Mouse (Mus musculus): ENCODE data around the gene Hoxc8. TPM values are rescaled to one million over a fixed set of nuclear protein-coding genes. Genes with fewer than 3 reads are reported as not detected.

The Hoxc8 gene
- polyA plus RNA-seq, 2 experiments = 0.04 TPM

GRCm38 (mm10) chr15:102965892-102966775 lies 24.3 kb upstream of the Hoxc8 start:
- no peak overlapping the region for H3K9ac ChIP-seq (replicated peaks)
- H3K27ac ChIP-seq = no peak overlapping the region
- no peaks in the 10 kb centered on the region for H3K4me1 ChIP-seq (replicated peaks; ENCODE audit: control insufficient read depth in 2 of 2, insufficient read depth in 2 of 2, low read length in 1 of 2)
- H3K27me3 ChIP-seq (ENCODE audit: control insufficient read depth, insufficient read depth, low read length) = peaks cover 97% of the 10 kb centered on the region
- DNase-seq (ENCODE audit: low read depth in 3 of 3, low spot score in 3 of 3) (peak; percentile 4 to 22 (median 7)), ATAC-seq (ENCODE audit: insufficient read depth) (no peak)
- no peaks in the 10 kb centered on the region for H3K36me3 ChIP-seq (replicated peaks; ENCODE audit: control insufficient read depth, insufficient read depth, low read depth)
- no peak overlapping the region for H3K4me2 ChIP-seq (ENCODE audit: low read depth)
- H3K9me3 ChIP-seq (ENCODE audit: control insufficient read depth, low read length) = no peaks in the 10 kb centered on the region
- WGBS (ENCODE audit: insufficient replicate concordance) = 3% methylated on average over 30 of the region's 30 CpGs
- TF ChIP-seq CTCF (IDR thresholded peaks at IDR 0.05; ENCODE audit: low read depth) (peak; percentile 76), EP300 (IDR thresholded peaks at IDR 0.05; ENCODE audit: low read depth) (no peak)
- no peak overlapping the region for H3K4me3 ChIP-seq (ENCODE audit: insufficient read depth in 1 of 2, low read depth in 2 of 2, low read length in 2 of 2)

- WGBS (ENCODE audit: insufficient replicate concordance) = 3% methylated on average over 27 of the region's 27 CpGs
- Histone ChIP-seq H3K9me3 (ENCODE audit: control insufficient read depth, low read length) (no peaks in the 10 kb centered on the region), H3K4me3 (ENCODE audit: insufficient read depth in 1 of 2, low read depth in 2 of 2, low read length in 2 of 2) (no peak within 1 kb of the TSS), H3K36me3 (replicated peaks; ENCODE audit: control insufficient read depth, insufficient read depth, low read depth) (no peaks in the 10 kb centered on the region), H3K27me3 (ENCODE audit: control insufficient read depth, insufficient read depth, low read length) (peaks cover 97% of the 10 kb centered on the region), H3K9ac (replicated peaks) (no peak within 1 kb of the TSS), H3K4me1 (replicated peaks; ENCODE audit: control insufficient read depth in 2 of 2, insufficient read depth in 2 of 2, low read length in 1 of 2) (no peaks in the 10 kb centered on the region), H3K4me2 (ENCODE audit: low read depth) (no peak within 1 kb of the TSS), H3K27ac (no peak within 1 kb of the TSS)
- no peak for DNase-seq (ENCODE audit: low read depth in 3 of 3, low spot score in 3 of 3)
- no peak for ATAC-seq (ENCODE audit: insufficient read depth)
- TF ChIP-seq CTCF (IDR thresholded peaks at IDR 0.05; ENCODE audit: low read depth) = no peak
- TF ChIP-seq EP300 (IDR thresholded peaks at IDR 0.05; ENCODE audit: low read depth) = no peak
These were observed 23.6 kb upstream of the Hoxc8 start, which contains the start of gene Hoxc10 for GRCm38 (mm10) chr15:102966776-102967311. Hoxc10 (plus strand) TSS chr15:102966796.

- Histone ChIP-seq H3K9me3 (ENCODE audit: control insufficient read depth, low read length) (no peaks in the 10 kb centered on the region), H3K36me3 (replicated peaks; ENCODE audit: control insufficient read depth, insufficient read depth, low read depth) (no peaks in the 10 kb centered on the region), H3K27ac (no peak within 1 kb of the TSS), H3K27me3 (ENCODE audit: control insufficient read depth, insufficient read depth, low read length) (peaks cover 99% of the 10 kb centered on the region), H3K4me3 (ENCODE audit: insufficient read depth in 1 of 2, low read depth in 2 of 2, low read length in 2 of 2) (no peak within 1 kb of the TSS), H3K4me2 (ENCODE audit: low read depth) (no peak within 1 kb of the TSS), H3K4me1 (replicated peaks; ENCODE audit: control insufficient read depth in 2 of 2, insufficient read depth in 2 of 2, low read length in 1 of 2) (no peaks in the 10 kb centered on the region), H3K9ac (replicated peaks) (no peak within 1 kb of the TSS)
- TF ChIP-seq CTCF (IDR thresholded peaks at IDR 0.05; ENCODE audit: low read depth) (no peak), EP300 (IDR thresholded peaks at IDR 0.05; ENCODE audit: low read depth) (no peak)
- ATAC-seq (ENCODE audit: insufficient read depth) = no peak
- no peak for DNase-seq (ENCODE audit: low read depth in 3 of 3, low spot score in 3 of 3)
- 3% methylated on average over 12 of the region's 12 CpGs for WGBS (ENCODE audit: insufficient replicate concordance)
These were observed 23.2 kb upstream of the Hoxc8 start, which contains the start of gene Hoxc5 for GRCm38 (mm10) chr15:102967312-102967510. Hoxc5 (plus strand) TSS chr15:102967443.

GRCm38 (mm10) chr15:102967511-102968397 lies 22.7 kb upstream of the Hoxc8 start:
- WGBS (ENCODE audit: insufficient replicate concordance) = 3% methylated on average over 34 of the region's 34 CpGs
- TF ChIP-seq EP300 (IDR thresholded peaks at IDR 0.05; ENCODE audit: low read depth) = no peak
- TF ChIP-seq CTCF (IDR thresholded peaks at IDR 0.05; ENCODE audit: low read depth) = no peak
- no peak overlapping the region for H3K4me2 ChIP-seq (ENCODE audit: low read depth)

GRCm38 (mm10) chr15:102969296-102969695 lies 21.1 kb upstream of the Hoxc8 start:
- ATAC-seq (ENCODE audit: insufficient read depth) (no peak), DNase-seq (ENCODE audit: low read depth in 3 of 3, low spot score in 3 of 3) (no peak)
- H3K4me3 ChIP-seq (ENCODE audit: insufficient read depth in 1 of 2, low read depth in 2 of 2, low read length in 2 of 2) = no peak overlapping the region
- no peaks in the 10 kb centered on the region for H3K36me3 ChIP-seq (replicated peaks; ENCODE audit: control insufficient read depth, insufficient read depth, low read depth)
- no peak for TF ChIP-seq EP300 (IDR thresholded peaks at IDR 0.05; ENCODE audit: low read depth)
- no peak overlapping the region for H3K4me2 ChIP-seq (ENCODE audit: low read depth)
- no peaks in the 10 kb centered on the region for H3K9me3 ChIP-seq (ENCODE audit: control insufficient read depth, low read length)
- no peak overlapping the region for H3K27ac ChIP-seq
- no peak overlapping the region for H3K9ac ChIP-seq (replicated peaks)
- no peaks in the 10 kb centered on the region for H3K4me1 ChIP-seq (replicated peaks; ENCODE audit: control insufficient read depth in 2 of 2, insufficient read depth in 2 of 2, low read length in 1 of 2)
- H3K27me3 ChIP-seq (ENCODE audit: control insufficient read depth, insufficient read depth, low read length) = peaks cover 99% of the 10 kb centered on the region
- 13% methylated on average over 1 of the region's 1 CpGs for WGBS (ENCODE audit: insufficient replicate concordance)

More at GRCm38 (mm10) chr15:102967511-102968397, 22.7 kb upstream of the Hoxc8 start:
- H3K27me3 ChIP-seq (ENCODE audit: control insufficient read depth, insufficient read depth, low read length) = peaks cover 99% of the 10 kb centered on the region
- no peak overlapping the region for H3K9ac ChIP-seq (replicated peaks)
- no peaks in the 10 kb centered on the region for H3K9me3 ChIP-seq (ENCODE audit: control insufficient read depth, low read length)
- no peak for DNase-seq (ENCODE audit: low read depth in 3 of 3, low spot score in 3 of 3)
- H3K36me3 ChIP-seq (replicated peaks; ENCODE audit: control insufficient read depth, insufficient read depth, low read depth) = no peaks in the 10 kb centered on the region
- ATAC-seq (ENCODE audit: insufficient read depth) = no peak
- no peak overlapping the region for H3K4me3 ChIP-seq (ENCODE audit: insufficient read depth in 1 of 2, low read depth in 2 of 2, low read length in 2 of 2)
- no peaks in the 10 kb centered on the region for H3K4me1 ChIP-seq (replicated peaks; ENCODE audit: control insufficient read depth in 2 of 2, insufficient read depth in 2 of 2, low read length in 1 of 2)
- no peak overlapping the region for H3K27ac ChIP-seq
